Mouse (Mus musculus): ENCODE data around the gene Selenon.

Selenon gene

GRCm38 (mm10) chr4:134578407-134578806 lies 26.4 kb upstream of the Selenon start:
- DNase-seq (ENCODE audit: extremely low spot score, low spot score): no peak

DNA sequence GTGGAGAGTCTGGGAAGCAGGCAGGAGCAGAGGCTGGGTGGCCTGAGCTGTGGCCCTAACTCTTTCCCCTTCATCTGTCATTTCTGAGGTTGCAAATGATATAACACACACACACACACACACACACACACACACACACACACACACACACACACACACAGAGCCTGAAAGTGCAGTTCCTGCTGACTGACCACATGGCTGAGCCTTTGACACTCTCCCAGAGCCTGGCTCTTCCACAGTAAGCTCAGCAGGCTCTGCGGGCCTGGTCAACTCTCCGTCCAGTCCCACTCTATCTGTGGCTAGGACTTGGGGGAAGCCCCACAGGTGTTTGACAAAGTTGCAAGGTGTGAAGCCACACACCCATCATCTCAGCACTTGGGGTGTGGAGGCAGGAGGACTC lies 25.3 kb upstream of the Selenon start:
- no peak for DNase-seq (ENCODE audit: extremely low spot score, low spot score)

GRCm38 (mm10) chr4:134575486-134575885 lies 23.5 kb upstream of the Selenon start:
- no peak for DNase-seq (ENCODE audit: extremely low spot score, low spot score)

DNA sequence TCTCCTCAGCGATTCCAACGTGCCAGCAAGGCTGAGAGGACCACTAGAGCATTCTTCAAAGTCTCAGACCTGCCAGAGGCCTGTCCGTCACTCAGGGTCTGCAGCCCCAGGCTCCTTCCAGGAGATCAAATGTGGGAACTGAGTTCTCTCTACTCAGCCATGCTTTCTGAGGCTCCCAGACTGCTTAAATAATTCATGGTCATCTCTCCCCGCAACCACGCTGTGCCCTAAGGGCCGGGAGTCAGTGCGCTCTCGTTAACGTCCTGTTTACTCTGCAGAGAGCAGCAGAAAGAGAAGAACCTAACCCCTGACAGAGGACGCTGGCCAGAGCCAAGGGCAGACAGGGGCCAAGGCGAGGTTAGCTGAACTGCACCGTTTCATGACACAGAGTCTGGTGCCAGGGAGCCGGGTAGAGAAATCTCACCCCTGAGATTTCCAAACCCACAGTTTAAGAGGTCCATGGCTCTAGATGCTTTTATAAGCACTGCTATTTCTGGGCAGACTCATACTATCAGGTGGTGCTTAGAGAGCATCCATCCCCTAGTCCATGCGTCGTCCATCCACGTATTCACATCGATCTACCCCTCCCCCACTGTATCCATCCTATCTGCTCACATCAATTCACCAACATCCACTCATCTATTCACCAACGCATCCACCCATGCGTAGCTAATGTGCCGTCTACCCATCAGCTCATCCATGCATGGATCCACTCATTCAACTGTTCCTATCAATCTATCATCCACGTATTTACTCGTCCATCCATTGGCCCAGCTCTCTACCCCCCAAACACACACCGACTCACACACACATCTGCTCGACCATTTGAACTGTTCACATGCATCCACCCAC lies 20.7 kb upstream of the Selenon start:
- DNase-seq (ENCODE audit: extremely low spot score, low spot score): no peak

DNA sequence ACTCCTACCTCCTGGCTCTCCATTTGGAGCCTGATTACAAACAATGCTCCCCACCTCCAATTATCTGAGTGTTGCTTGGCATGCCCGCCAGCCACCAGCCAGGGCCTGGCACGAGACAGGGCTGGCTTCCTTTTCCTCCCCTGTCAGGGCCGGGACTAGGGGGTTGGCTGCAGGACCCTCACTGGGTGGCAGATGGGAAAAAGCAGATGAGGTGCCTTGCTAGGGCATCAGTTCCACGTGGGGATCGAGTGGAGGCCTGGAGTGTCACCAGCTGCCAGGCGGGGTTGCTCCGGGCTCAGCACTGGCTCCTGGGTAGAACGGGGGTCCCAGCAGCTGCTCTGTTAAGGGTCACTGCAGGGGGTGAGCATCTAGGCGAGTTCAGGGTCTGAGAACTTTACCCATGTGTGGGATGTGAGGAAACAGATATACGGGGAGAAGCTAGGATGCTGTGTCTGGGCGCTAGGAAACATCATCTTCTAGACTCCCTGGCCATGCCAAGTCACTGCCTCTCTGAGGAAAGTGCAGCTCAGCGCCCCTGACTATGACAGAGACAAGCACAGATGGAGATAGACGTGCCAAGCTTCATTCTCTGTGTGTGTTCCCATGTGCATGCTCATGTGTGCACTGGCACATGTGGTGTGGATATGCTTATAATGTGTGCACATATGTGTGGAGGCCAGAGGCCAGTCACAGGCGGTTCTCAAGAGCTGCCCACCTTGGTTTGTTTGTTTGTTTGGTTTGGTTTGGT lies 18.9 kb upstream of the Selenon start:
- DNase-seq (ENCODE audit: extremely low spot score, low spot score): no peak

GRCm38 (mm10) chr4:134569831-134570230 lies 17.9 kb upstream of the Selenon start:
- DNase-seq (ENCODE audit: extremely low spot score, low spot score): no peak

GRCm38 (mm10) chr4:134569205-134569604 lies 17.2 kb upstream of the Selenon start:
- peak; percentile 38 for DNase-seq (ENCODE audit: extremely low spot score, low spot score)

DNA sequence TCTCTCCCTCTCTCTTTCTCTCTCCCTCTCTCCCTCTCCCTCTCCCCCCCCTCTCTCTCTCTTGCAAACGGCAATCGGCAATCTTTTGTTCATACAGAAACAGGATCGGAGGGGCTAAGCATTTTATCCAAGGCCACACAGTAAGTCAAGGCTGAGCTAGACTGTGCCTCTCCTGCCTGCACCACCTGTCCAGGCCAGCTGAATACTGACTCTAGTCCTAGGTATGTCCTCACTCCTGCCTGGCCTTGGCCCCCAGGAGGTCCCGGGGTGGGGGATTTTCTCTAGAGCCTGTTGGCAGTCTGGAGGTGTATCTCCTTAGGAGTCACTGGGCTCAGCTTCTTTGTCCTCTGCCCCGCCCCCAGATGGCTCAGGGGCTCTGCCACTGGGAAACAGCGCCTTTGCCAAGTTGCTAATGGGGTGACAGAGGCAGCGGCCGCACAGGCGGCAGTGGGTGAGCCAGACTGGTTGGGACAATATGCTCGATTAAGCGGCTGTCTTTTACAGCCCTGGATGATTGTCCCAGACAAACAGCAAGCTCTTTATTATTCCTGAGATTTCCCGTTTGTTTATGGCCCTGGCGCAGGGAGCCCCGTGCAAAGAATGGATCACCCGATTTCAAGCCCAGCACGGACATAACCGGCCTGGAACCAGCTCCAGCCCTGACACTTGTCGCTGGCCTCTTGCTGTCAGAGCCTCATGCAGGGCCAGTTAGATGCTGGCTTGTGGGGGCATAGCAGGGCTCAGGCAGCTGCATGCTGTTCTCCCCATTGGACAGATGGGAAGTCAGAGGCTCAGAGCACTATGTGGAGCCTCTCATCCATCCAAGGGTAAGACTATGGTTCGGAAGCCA lies 15.6 kb upstream of the Selenon start:
- no peak for DNase-seq (ENCODE audit: extremely low spot score, low spot score)

GRCm38 (mm10) chr4:134564093-134564492 lies 12.1 kb upstream of the Selenon start:
- DNase-seq (ENCODE audit: extremely low spot score, low spot score): no peak

- DNase-seq (ENCODE audit: extremely low spot score, low spot score): no peak
These were observed 11.7 kb upstream of the Selenon start for GRCm38 (mm10) chr4:134563624-134564023.

DNA sequence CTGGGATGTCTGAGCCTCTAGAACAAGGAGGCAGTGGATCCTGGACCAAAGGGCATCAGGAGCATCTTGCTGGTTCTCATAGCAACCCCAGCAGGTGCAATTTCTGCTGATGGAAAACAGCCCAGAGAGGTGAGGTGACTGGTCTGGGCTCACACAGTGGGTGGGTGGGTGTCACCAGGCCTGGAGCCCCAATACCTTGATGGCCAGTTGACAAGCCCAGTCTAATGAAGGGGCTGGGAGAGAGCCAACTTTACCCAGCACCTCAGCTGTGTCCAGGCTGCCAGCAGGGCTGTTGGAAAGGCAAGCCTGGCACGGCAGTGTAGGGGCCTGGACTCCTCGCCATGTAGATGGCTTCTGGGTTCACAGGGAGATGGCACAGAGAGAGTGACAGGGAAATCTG lies 10.0 kb upstream of the Selenon start:
- DNase-seq (ENCODE audit: extremely low spot score, low spot score): no peak

GRCm38 (mm10) chr4:134560699-134561098 lies 8.7 kb upstream of the Selenon start:
- no peak for DNase-seq (ENCODE audit: extremely low spot score, low spot score)

DNA sequence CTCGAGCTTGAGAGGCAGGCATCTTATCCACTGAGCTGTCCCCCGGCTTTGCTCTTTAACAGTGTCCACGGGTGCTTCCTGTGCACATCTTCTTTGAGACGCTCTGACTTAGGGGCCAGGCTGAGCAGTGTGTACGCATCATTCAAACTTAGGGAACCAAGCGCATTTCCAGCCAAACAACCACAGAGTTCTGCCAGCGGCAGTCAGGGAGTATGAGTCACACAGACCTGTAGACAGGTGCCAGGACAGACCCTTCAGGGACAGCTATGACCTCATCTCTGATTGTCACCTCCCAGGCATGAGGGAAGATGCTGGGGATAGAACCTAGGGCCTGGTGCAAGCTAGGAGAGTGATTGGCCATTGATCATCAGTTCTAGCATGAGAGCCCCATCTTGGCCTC lies 7.2 kb upstream of the Selenon start:
- DNase-seq (ENCODE audit: extremely low spot score, low spot score): no peak

GRCm38 (mm10) chr4:134558570-134559113 lies 6.7 kb upstream of the Selenon start:
- DNase-seq (ENCODE audit: extremely low spot score, low spot score): no peak

GRCm38 (mm10) chr4:134557626-134558249 lies 5.8 kb upstream of the Selenon start:
- DNase-seq (ENCODE audit: extremely low spot score, low spot score): no peak

DNA sequence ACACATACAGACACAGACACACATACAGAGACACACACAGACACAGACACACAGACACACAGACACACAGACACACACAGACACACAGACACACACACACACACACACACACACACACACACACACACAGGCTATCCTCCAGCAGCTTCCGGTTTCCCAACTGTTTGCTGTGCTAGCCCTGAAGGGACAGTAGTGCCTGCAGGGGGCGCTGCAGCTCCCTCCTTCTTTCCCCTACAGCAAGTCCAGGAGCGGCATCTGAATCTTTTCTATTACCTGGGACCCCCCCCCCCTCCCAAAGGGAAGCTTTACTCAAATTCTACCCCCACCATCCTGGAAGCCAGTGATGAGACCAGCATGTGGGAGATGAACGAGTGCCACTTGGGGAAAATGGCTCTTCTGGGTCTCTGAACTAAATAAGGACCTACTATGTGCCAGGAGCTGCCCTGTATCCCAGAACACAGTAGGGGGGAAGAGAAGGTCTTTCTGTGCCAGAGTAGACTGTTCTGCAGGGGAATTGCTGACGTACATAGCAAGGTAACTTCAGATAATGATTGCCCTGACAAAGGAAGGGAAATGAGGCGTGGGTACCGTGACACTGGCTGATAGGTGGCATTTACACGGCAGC lies 4.1 kb upstream of the Selenon start:
- DNase-seq (ENCODE audit: extremely low spot score, low spot score): no peak

- no peak for DNase-seq (ENCODE audit: extremely low spot score, low spot score)
These were observed 1.7 kb upstream of the Selenon start for GRCm38 (mm10) chr4:134553631-134554030.

DNA sequence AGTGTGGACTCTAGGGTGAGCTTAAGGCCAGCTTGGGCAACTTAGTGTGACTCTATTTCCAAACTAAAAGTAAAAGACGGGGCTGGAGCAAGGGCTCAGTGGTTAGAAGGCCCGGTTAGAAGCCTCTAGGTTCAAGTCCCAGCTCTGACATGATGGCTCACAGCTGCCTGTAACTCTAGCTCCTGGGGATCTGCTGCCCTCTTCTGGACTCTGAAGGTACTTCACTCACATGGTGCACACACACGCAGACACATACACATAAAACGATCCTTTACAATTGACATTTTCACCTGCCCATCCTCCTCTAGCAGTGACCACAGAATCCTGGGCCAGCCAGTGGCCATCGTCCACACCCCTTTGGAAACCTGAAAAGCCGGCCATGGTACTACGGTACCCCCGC lies 2.1 kb downstream of the Selenon start:
- DNase-seq (ENCODE audit: extremely low spot score, low spot score): no peak

DNA sequence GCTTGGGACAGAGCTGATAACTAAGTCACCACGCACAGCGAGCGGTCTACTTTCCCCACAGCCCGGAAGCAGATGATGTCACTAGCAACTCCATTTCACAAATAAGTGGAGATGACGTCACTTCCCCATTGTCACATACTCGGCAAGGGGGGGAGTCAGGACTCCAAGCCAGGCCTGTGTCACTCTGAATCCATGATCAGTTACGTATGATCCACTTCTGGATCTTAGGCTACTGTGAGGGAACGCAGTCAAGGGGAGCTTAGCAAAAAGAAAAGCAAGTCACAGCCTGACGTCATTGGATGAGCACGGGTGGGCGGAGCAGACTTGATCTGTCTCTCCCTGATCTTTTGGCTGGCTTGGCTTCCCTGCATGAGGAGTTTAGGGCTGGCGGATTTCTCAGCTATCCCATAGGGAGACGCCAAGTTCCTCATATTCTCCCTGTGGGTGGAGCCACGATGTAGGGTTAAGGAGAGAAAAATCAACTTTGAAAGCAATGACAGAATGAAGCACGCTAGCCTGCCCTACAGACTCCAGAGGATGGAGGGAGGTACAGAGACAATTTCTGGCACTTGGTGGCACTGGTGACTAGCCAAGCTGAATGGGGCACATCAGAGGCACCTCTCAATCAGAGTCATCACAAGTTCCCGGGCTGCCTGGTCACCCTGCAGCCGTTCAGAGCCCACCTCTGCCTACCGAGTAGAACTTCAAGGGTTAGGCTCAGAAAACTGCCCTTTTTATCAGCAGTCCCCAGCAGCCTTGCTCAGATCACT lies 3.6 kb downstream of the Selenon start:
- no peak for DNase-seq (ENCODE audit: extremely low spot score, low spot score)
